Mouse (Mus musculus): ENCODE measurements around the gene Hydin. TPM values are rescaled to one million over a fixed set of nuclear protein-coding genes. Genes with fewer than 3 reads are reported as not detected.

Hydin gene
- polyA plus RNA-seq, 1 experiment from 2014 or later = 0.03 TPM

DNA sequence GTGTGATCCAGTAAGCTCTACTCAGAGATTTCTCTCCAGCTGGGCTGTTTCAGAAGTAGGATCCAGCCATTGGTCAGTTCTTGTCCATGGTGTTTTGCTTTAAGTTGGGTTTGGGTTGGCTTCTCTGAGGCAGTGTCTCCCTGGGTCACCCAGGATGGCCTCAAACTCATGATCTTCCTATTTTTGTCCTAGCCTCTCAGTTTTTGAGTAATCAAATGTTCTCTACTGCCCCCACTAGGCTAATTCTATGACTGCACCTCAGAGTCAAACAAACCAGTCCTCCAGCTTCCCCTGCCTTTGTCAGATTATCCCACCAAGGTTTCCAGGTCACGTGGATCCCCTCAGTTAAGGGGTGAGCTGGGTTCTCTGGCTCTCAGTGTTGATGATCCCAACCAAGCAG, 337.8 kb downstream of the Hydin start:
- Histone ChIP-seq H3K36me3 (ENCODE audit: insufficient read depth, low read length) (no peaks in the 10 kb centered on the region), H3K9ac (ENCODE audit: low read depth, low read length) (no peak overlapping the region), H3K9me3 (replicated peaks; ENCODE audit: low read length) (no peaks in the 10 kb centered on the region), H3K27ac (no peak overlapping the region), H3K4me3 (replicated peaks; ENCODE audit: low read depth, low read length) (no peak overlapping the region), H3K4me2 (ENCODE audit: low read length) (no peak overlapping the region), H3K4me1 (replicated peaks; ENCODE audit: insufficient read depth, low read length) (no peaks in the 10 kb centered on the region), H3K27me3 (ENCODE audit: insufficient read depth, low read length) (no peaks in the 10 kb centered on the region)
- peak; percentile 66 for TF ChIP-seq CTCF (IDR thresholded peaks at IDR 0.05; ENCODE audit: low read depth)
- ATAC-seq (replicated peaks; ENCODE audit: low FRiP score, low read depth) = no peak
- peak; percentile 40 for DNase-seq (ENCODE audit: low spot score)
- WGBS = 4% methylated on average over 1 of the region's 1 CpGs

DNA sequence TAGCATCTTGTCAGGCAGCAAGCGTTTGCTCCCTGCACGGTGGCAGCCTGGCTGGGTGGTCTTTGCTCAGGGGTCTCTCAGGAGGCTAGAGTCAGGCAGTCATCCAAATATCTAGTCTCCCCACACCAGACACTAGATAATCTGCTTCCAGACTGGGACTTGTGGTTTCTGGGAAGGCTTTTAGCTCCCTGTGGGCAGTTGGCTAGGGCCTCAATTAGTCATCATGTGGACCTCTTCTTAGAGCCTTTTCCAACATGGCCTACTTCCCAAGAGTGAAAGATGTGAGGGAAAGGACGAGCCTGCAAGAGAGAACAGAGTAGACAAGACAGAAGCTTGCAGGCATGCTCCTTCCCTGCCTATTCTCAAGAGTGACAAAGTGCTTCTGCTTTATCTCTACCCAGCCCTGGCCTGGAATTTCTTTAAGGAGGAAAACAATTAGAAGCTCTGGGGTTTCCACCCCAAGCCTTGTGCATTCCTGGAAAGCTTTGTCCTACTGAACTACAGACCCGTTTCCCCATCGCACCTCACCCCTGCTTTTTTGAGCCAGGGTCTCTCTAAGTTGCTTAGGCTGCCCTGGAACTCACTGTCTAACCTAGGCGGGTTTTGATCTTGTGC, 338.7 kb downstream of the Hydin start:
- Histone ChIP-seq H3K27me3 (ENCODE audit: insufficient read depth, low read length) (no peaks in the 10 kb centered on the region), H3K36me3 (ENCODE audit: insufficient read depth, low read length) (no peaks in the 10 kb centered on the region), H3K27ac (no peak overlapping the region), H3K9me3 (replicated peaks; ENCODE audit: low read length) (no peaks in the 10 kb centered on the region), H3K4me2 (ENCODE audit: low read length) (no peak overlapping the region), H3K4me3 (replicated peaks; ENCODE audit: low read depth, low read length) (no peak overlapping the region), H3K4me1 (replicated peaks; ENCODE audit: insufficient read depth, low read length) (no peaks in the 10 kb centered on the region), H3K9ac (ENCODE audit: low read depth, low read length) (no peak overlapping the region)
- WGBS = 60% methylated on average over 6 of the region's 6 CpGs
- DNase-seq (ENCODE audit: low spot score) (no peak), ATAC-seq (replicated peaks; ENCODE audit: low FRiP score, low read depth) (no peak)
- no peak for TF ChIP-seq CTCF (IDR thresholded peaks at IDR 0.05; ENCODE audit: low read depth)

DNA sequence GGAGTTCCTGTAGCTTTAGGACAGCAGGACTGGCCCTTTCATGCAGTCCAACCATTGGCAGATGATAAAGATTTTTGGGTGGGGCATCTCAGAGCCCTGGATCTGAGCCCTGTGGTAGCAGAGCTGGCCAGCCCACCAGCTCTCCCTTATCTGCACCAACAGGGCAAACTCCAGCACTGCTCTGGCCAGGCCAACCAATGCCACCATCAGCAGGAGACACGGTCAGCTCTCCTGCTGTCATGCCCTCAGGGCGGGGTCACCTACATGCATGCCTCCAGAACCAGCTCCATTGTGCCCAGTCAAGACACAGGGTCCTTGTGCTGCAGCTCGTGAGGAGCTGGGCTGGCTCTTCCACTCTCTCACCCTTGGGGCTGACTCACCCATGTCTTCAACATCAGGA, 349.0 kb downstream of the Hydin start:
- ATAC-seq (replicated peaks; ENCODE audit: low FRiP score, low read depth) (no peak), DNase-seq (ENCODE audit: low spot score) (no peak)
- Histone ChIP-seq H3K36me3 (ENCODE audit: insufficient read depth, low read length) (no peaks in the 10 kb centered on the region), H3K27me3 (ENCODE audit: insufficient read depth, low read length) (no peaks in the 10 kb centered on the region), H3K9ac (ENCODE audit: low read depth, low read length) (no peak overlapping the region), H3K4me3 (replicated peaks; ENCODE audit: low read depth, low read length) (no peak overlapping the region), H3K9me3 (replicated peaks; ENCODE audit: low read length) (no peaks in the 10 kb centered on the region), H3K27ac (no peak overlapping the region), H3K4me1 (replicated peaks; ENCODE audit: insufficient read depth, low read length) (peaks cover 13% of the 10 kb centered on the region), H3K4me2 (ENCODE audit: low read length) (no peak overlapping the region)
- WGBS = 77% methylated on average over 3 of the region's 3 CpGs
- no peak for TF ChIP-seq CTCF (IDR thresholded peaks at IDR 0.05; ENCODE audit: low read depth)

DNA sequence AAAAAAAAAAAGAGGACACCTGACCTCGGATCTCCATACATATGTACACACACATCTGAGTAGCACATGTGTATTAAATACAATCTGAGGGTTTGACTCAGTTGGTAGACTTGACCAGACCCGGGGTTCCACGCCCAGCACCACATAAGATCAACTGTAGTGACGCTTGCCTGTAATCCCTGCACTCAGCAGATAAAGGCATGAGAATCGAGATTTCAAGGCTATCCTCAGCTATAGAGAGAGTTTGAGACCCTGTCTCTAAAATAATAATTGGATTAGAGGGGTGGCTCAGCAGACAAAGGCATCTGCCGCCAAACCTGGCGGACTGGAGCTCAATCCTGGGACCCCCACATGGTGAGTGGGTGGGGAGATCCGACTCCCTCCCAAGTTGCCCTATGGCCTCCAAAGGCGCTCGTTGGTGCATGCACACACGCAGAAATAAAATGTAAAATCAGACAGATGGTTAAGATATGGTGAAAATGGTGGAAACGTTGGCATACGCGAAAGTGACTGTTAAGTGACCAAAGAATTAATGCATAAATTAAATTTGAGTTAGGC, 351.1 kb downstream of the Hydin start:
- WGBS = 23% methylated on average over 14 of the region's 14 CpGs
- ATAC-seq (replicated peaks; ENCODE audit: low FRiP score, low read depth) (peak; percentile 25; the same call in 1 of the 2 replicates), DNase-seq (ENCODE audit: low spot score) (no peak)
- no peaks in the 10 kb centered on the region for H3K36me3 ChIP-seq (ENCODE audit: insufficient read depth, low read length)
- peaks cover 13% of the 10 kb centered on the region for H3K4me1 ChIP-seq (replicated peaks; ENCODE audit: insufficient read depth, low read length)
- no peak for TF ChIP-seq CTCF (IDR thresholded peaks at IDR 0.05; ENCODE audit: low read depth)
- peak overlapping the region; percentile 47; the same call in 1 of the 2 replicates for H3K9ac ChIP-seq (ENCODE audit: low read depth, low read length)
- H3K9me3 ChIP-seq (replicated peaks; ENCODE audit: low read length) = no peaks in the 10 kb centered on the region
- H3K4me2 ChIP-seq (ENCODE audit: low read length) = peak overlapping the region; percentile 87
- H3K27me3 ChIP-seq (ENCODE audit: insufficient read depth, low read length) = no peaks in the 10 kb centered on the region
- H3K27ac ChIP-seq = no peak overlapping the region
- H3K4me3 ChIP-seq (replicated peaks; ENCODE audit: low read depth, low read length) = peak overlapping the region; percentile 98

DNA sequence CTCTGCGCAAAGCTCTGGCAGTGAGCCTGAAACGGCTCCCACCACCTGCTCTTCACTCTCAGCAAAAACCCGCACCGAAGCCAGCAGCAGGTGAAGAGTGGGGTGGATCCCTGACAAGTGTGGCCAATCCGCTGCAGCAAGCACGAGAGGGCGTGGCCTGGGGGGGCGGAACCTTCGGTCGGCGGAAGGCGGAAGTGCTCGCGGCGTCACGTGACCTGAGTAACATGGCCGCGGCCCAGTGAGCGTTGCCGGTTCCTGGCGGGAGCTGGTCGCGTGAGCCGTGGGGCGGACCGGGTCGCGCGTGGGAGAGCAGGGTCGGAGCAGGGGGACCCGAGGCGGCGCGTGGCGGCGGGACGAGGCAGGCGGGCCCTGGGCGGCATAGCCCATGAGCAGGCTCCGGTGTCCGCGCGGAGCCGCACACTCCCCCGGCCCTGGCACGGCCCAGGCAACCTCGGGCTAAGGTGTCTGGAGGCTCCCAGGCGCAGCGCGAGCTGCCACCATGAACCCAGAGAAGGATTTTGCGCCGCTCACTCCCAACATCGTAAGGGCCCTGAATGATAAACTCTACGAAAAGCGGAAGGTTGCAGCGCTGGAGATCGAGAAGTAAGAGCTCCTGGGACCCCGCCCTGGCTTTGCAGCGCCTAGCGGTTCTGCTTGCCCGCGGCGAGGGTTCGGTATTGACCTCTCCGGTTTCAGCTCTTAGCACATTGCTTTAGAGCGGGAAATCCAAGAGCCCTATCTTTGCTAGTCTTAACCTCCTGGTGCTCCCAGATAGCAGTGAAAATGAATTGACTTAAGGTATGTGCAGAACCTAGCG, 351.8 kb downstream of the Hydin start, which contains the start of gene Vac14:
Gene Vac14 (plus strand): TSS at position 195 of the 817 bp plus-strand sequence.
- under 1% methylated on average over 67 of the region's 67 CpGs for WGBS
- peaks cover 13% of the 10 kb centered on the region for H3K4me1 ChIP-seq (replicated peaks; ENCODE audit: insufficient read depth, low read length)
- DNase-seq (ENCODE audit: low spot score) = peak; percentile 98
- H3K9ac ChIP-seq (ENCODE audit: low read depth, low read length) = peak within 1 kb of the TSS; percentile 78
- peak within 1 kb of the TSS; percentile 98 for H3K4me3 ChIP-seq (replicated peaks; ENCODE audit: low read depth, low read length)
- peak within 1 kb of the TSS; percentile 87 for H3K4me2 ChIP-seq (ENCODE audit: low read length)
- peak; percentile 95 for ATAC-seq (replicated peaks; ENCODE audit: low FRiP score, low read depth)
- H3K27me3 ChIP-seq (ENCODE audit: insufficient read depth, low read length) = no peaks in the 10 kb centered on the region
- H3K27ac ChIP-seq = peak within 1 kb of the TSS; percentile 10; the same call in 1 of the 2 replicates
- no peaks in the 10 kb centered on the region for H3K9me3 ChIP-seq (replicated peaks; ENCODE audit: low read length)
- no peak for TF ChIP-seq CTCF (IDR thresholded peaks at IDR 0.05; ENCODE audit: low read depth)
- H3K36me3 ChIP-seq (ENCODE audit: insufficient read depth, low read length) = no peaks in the 10 kb centered on the region

DNA sequence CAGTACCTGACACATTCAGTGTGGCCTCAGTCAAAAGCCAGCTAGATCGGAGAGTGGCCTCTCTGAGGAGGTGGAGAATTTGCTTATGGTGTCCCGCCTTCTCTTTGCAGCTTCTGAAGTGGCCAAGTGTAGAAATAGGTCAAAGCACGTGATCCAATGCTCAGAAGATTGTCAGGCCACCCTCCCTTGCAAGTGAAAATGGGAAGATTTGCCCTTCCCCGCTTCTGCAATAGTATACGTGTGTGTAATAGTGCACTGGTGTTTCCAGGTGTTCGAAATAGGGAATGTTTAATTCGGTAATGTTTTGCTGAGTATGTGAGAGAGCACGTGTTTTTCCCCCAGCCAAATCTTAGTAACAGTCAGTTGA, 352.4 kb downstream of the Hydin start:
- no peak for TF ChIP-seq CTCF (IDR thresholded peaks at IDR 0.05; ENCODE audit: low read depth)
- no peak for ATAC-seq (replicated peaks; ENCODE audit: low FRiP score, low read depth)
- Histone ChIP-seq H3K36me3 (ENCODE audit: insufficient read depth, low read length) (no peaks in the 10 kb centered on the region), H3K4me2 (ENCODE audit: low read length) (peak overlapping the region; percentile 87), H3K4me3 (replicated peaks; ENCODE audit: low read depth, low read length) (peak overlapping the region; percentile 98), H3K9ac (ENCODE audit: low read depth, low read length) (peak overlapping the region; percentile 78), H3K27ac (no peak overlapping the region), H3K27me3 (ENCODE audit: insufficient read depth, low read length) (no peaks in the 10 kb centered on the region), H3K4me1 (replicated peaks; ENCODE audit: insufficient read depth, low read length) (peaks cover 13% of the 10 kb centered on the region), H3K9me3 (replicated peaks; ENCODE audit: low read length) (no peaks in the 10 kb centered on the region)
- 21% methylated on average over 8 of the region's 8 CpGs for WGBS
- DNase-seq (ENCODE audit: low spot score) = peak; percentile 8

Data from kidney, postnatal 0 days (tissue).